Mouse (Mus musculus) brown adipose tissue, adult 24 weeks (tissue): ENCODE results near the gene Zfp36l1. TPM values are rescaled to one million over a fixed set of nuclear protein-coding genes. Genes with fewer than 3 reads are reported as not detected.
"Not testable (repeated sequence)": the region's sequence is repeated elsewhere in the genome, so short reads cannot be mapped to it uniquely, and the experiment has no call there.

Source experiments
- H3K27ac ChIP-seq: fragments of 200-500 bp; replicated peaks from 2 replicates; pipeline ENCODE4 v1.5.1; 2012; ENCODE audit warnings: low read depth, mild to moderate bottlenecking, low read length
- H3K4me1 ChIP-seq: fragments of 200-500 bp; 2 replicates; pipeline ENCODE4 v1.6.1; 2012; ENCODE audit warnings: low read length, mixed read lengths; ENCODE audit not compliant: control insufficient read depth, insufficient read depth, insufficient read length
- H3K4me3 ChIP-seq: fragments of 200-500 bp; 2 replicates; pipeline ENCODE4 v1.5.1; 2012; ENCODE audit warnings: low read depth, mild to moderate bottlenecking, low read length, moderate library complexity; ENCODE audit not compliant: insufficient read depth
- polyA plus RNA-seq: library from polyadenylated mRNA; stranded (reverse); fragments of >200 nt; gene quantifications from 2 replicates; pipeline ENCODE4 v1.2.4, GENCODE M21; 2012; ENCODE audit not compliant: missing spikeins, insufficient read depth, insufficient read length

The Zfp36l1 gene
- polyA plus RNA-seq, 1 experiment, result 67.0 TPM

DNA sequence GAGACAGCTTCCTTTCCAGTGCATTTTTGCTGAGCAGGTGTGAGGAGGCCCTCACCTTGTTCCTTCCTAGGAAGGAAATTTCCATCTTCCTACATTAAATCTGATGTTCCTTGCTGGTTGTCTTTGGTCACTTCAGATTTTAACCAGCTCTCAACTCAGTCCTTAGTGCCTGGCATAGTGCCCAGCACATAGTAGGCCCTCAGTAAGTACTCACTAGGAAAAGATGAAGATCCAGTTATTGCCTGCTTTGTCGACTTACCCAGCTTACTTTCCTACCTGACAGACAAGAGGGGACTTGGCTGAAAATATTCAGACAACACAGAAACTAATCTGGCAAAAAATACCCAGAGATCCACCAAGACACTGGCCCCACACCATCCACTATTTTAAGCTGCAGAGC, 8.6 kb upstream of the Zfp36l1 start:
- peaks cover 6% of the 10 kb centered on the region for H3K4me1 ChIP-seq
- H3K27ac ChIP-seq, result no peak overlapping the region

DNA sequence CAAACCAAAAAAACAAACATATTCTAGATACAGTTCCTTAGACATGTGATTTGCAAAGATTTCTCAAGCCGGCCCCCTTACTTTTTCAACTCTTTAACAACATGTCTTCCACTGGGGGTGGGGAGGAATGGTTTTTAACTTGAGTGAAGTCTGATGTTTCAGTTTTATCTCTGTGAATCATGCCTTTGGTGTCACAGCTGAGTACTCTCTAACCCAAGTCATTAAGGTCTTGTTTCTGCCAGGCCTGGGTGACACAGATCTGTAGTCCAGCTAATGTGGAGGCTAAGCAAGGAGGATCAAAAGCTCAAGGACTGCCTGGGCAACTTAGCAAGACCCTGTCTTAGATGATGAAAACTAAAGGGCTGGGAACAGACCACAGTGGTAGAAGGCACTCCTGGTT, 5.8 kb upstream of the Zfp36l1 start:
- Histone ChIP-seq H3K4me1 (peaks cover 6% of the 10 kb centered on the region), H3K27ac (no peak overlapping the region), H3K4me3 (no peak overlapping the region)

More for the DNA sequence above, 8.6 kb upstream of the Zfp36l1 start:
- no peak overlapping the region for H3K4me3 ChIP-seq

DNA sequence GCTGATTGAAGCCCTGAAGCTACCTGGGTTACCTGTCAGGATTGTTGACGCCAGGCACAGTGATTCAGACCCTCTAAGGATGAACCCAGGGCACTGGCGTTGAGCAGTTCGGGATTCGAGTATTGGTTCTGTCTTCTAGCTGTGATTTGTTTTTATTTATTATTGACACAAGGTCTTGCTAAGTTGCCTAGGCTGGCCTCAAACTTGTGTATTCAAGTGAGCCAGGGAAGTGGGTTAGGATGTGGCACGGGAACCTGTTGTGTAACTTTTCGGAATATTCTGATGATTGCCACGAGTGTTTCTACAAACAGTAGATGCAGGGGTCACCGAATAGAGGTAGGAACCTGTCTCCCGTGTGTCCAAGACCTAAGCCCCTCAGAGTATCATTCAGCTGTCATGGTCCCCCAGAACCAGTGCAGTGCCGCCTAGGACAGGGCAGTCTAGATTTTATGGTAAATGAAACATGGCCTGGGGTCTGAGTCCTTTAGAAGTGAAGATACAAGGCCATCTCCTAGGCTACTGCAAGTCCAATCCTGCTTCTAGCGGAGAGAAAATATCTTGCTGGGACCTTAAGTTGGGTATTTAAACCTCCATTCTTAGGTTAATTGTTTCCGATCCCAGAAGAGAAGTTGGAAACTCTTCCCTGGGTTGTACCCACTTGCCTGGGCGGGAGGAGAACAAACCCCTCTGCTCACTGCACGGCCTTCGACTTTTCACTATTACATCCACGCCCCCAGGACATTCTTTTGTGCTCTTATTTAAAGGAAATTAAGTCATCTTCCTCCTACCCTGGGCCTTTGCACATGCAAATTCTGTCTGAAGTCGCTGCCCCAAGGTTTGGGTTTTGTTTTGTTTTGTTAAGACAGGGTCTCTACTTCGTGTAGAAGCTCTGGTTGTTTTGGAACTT, 3.6 kb upstream of the Zfp36l1 start:
- Histone ChIP-seq H3K27ac (peak overlapping the region; percentile 99), H3K4me1 (0 out of 2 replicates have a peak, but pooled peaks cover 3% of the 10 kb centered on the region), H3K4me3 (peak overlapping the region; percentile 91)

DNA sequence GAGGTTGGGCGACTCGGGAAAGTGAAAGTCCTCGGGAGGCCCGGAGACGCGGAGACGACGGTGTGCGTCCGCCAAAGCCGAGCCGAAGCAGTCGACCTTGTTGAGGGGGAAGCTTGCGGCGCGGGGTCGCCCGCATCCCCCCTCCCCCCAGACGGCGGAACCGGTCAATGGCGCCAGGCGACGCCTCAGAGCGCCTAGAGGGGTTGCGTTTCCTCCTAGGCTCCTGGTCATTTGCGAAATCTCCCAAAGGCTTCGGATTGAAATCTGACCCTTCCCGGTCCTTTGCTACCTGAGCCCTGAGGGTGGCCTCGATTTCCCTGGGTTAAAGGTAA, 3.0 kb upstream of the Zfp36l1 start:
- 0 out of 2 replicates have a peak, but pooled peaks cover 3% of the 10 kb centered on the region for H3K4me1 ChIP-seq
- peak overlapping the region; percentile 91 for H3K4me3 ChIP-seq
- H3K27ac ChIP-seq, result peak overlapping the region; percentile 99

DNA sequence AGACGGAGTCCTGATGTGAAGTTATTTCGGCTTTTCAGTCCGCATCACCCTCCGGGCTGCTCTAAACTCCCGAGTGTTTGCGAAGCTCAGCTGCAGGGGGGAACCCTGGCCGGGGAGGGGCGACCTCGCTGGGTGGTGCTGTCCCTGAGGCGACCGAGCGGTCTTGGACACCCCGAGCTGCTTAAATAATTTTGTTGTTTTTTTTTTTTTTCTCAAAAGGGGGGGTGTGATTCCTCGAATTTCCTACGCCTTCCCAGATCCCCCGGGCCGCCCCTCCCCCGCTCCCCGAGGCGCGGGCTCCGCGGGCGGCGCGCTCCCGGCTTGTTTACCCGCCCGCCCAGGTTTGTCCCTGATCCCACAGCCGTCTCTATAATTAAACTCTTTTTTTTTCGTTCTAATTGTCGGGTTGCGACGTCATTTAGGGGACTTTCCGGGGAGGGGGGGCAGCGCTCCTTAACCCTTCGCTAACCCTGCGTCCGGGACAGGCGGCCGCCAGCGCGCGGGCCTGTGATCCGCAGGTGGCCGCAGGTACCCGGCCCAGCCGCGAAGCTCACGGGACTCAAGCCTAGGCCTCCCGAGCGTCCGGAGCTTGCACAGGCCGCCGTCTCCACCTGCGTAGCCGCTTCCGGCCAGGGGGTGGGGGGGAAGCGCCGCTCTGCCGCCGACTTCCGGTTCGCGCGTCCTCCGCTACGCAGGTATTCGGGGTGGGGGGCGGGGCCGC, 2.5 kb upstream of the Zfp36l1 start:
- Histone ChIP-seq H3K27ac (peak overlapping the region; percentile 99), H3K4me1 (0 out of 2 replicates have a peak, but pooled peaks cover 3% of the 10 kb centered on the region), H3K4me3 (peak overlapping the region; percentile 91)

DNA sequence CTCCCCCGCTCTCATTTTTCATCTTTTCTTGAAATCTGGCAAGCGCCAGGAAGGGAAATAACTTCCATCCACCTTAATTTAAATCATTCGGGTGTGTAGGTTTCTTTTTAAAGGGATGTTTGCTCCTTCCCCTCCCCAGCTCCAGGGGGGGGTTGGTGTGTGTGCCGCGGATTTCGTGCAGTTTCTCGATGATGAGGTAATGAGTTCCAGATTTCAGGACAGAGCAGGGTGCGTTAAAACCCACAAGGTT, 2.0 kb upstream of the Zfp36l1 start:
- Histone ChIP-seq H3K27ac (peak overlapping the region; percentile 99), H3K4me1 (peaks cover 3% of the 10 kb centered on the region; the same call in 1 of the 2 replicates), H3K4me3 (peak overlapping the region; percentile 91)

DNA sequence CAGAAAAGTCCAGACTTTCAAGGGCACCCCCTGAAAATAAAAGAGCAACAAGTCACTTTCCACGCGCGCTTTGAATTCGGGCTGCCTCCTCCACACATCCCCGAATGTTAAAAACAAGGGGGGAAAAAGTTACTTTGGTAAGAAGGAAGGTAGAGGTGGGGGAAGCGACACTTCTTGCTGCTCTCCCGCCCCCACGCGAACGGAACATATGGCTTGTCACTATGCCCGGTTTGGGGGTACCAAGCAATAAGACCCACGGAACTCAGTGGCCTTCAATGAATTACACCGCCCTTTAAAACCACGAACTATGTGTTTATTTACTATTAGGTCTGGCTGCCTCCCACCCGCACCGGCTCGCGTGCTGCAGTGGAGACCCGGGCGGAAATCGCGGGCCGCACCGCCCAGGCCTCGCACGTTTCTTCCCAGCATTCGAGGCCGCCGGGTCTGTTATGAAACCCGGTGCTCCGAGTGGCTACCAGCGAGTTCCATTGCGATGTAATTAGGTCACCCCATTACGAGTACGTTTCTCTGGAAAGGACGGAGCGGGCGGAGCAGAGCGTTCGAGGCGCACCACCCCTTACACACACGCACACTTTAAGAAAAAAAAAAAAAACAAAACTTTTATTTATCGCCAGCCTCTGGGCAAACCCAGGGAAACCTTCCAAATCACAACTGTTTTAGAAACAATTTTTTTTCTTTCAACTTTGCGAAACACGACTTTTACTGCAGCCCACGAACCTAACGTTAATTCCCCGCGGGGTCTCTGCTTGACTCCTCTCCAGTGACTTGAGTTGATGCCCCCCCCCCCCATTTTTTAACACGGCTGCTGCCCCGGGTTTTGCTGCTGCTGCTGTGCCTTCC, 1.4 kb upstream of the Zfp36l1 start:
- peaks cover 3% of the 10 kb centered on the region; the same call in 1 of the 2 replicates for H3K4me1 ChIP-seq
- peak overlapping the region; percentile 99 for H3K27ac ChIP-seq
- H3K4me3 ChIP-seq, result peak overlapping the region; percentile 91

DNA sequence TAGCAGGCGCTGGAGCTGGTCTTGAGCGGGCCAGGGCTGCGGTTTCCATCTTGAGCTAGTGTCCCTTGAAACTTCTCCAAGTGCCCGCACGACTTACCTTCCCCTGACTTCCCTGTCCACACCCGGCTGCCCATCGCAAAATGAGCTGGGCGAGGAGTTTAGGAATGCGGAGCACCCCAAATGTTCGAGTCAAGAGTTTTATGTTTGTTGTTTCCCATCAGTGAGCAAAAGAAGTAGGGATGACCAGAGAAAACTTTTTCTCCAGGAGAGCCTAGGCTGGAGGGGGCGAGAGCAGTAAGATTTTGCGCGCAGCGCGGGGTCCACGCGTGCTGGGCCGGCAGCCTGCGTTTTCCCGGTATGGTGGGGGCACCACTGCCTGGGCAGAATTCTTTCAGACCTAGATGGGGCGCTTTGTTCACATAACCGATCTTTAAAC, 791 bp upstream of the Zfp36l1 start:
- Histone ChIP-seq H3K4me1 (peaks cover 3% of the 10 kb centered on the region; the same call in 1 of the 2 replicates), H3K27ac (peak overlapping the region; percentile 99), H3K4me3 (peak overlapping the region; percentile 91)

DNA sequence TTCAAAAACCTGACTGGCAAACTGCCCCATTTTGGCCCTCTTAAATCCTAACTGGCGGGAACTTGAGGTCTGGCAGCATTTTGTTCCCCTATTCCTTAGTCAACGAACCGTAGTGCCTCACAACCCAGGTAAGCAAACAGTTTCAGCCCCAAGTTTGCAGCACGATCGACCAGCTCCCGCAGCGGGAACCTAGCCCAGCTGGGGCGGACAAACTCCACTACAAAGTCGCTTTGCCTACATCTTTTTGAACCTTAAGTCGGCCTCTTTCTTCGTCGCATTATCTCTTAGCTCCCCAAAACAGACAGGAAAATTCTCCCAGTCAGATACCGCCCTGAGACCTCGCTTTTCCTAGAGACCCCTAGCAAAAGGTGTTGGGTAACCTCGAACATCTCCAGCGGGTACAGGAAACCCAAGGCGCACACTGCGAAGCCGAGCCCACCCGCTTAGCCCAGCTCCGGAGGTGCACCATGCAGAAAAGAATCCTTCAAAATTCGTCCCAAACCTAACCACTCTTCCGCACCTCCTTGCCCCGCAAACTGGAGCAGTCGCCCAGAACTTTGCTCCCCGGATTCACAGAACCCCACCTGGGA, 647 bp downstream of the Zfp36l1 start:
- Histone ChIP-seq H3K4me3 (peak overlapping the region; percentile 95), H3K27ac (peak overlapping the region; percentile 92), H3K4me1 (peaks cover 3% of the 10 kb centered on the region; the same call in 1 of the 2 replicates)

DNA sequence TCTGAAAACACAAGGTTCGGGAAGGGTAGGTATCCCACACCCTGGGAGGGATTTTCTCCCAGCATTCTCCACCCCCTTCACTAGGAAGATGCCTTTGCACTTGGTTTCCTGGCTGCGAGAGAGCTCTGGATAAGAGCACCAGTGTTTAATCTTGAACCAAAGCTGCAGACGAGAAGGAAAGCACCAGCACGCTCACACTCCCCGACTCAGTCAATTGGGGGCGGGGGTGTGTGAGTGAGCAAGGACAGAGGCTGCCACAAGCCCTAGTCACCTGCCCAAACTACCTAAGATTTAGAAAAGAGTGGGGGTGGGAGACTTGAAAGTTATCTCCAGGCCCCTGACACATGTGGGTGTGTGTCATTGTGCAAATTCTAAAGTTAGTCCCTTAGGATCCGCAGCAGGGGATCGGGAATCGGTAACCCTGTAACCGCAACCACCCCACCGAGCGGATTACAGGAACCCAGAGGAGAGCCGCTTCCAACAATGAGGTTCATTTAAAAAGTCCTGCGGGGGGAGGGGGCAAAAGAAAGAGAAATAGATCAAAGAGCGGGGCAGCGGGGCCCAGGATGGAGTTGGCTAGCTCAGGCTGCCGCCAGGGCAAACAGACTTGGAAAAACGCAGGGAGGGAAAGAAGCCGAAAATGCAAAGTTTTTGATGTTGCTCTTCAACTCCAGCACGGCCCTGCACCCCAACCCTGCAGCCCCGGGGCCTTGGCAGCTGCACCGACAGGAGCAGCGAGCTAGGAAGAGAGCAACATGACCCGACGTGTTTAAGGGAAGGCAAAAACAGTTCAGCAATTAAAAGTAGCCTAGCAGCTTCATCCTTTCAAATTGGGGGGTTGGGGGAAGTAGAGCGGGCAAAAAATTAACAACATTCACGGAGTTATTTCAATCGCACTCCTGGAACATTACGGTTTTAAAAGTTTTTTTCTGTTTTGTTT, 1.4 kb downstream of the Zfp36l1 start:
- Histone ChIP-seq H3K27ac (peak overlapping the region; percentile 92), H3K4me1 (peaks cover 3% of the 10 kb centered on the region; the same call in 1 of the 2 replicates), H3K4me3 (peak overlapping the region; percentile 95)

DNA sequence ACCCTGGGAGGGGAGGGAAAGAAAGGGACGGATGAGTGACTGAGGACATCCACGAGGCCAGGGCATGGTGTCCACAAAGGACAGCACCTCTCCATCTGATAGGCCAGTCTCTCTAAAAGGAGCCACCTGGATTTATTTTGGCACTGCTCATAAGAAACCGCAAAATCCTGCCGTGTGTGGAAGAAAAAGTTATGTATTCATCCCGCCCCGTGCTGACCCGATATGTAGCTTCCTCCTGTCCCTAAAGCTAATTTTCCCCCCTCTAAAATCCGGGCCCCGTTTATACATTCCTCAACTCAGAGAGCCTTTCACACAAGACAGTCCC, 2.3 kb downstream of the Zfp36l1 start:
- peaks cover 3% of the 10 kb centered on the region; the same call in 1 of the 2 replicates for H3K4me1 ChIP-seq
- peak overlapping the region; percentile 95 for H3K4me3 ChIP-seq
- H3K27ac ChIP-seq, result peak overlapping the region; percentile 55

DNA sequence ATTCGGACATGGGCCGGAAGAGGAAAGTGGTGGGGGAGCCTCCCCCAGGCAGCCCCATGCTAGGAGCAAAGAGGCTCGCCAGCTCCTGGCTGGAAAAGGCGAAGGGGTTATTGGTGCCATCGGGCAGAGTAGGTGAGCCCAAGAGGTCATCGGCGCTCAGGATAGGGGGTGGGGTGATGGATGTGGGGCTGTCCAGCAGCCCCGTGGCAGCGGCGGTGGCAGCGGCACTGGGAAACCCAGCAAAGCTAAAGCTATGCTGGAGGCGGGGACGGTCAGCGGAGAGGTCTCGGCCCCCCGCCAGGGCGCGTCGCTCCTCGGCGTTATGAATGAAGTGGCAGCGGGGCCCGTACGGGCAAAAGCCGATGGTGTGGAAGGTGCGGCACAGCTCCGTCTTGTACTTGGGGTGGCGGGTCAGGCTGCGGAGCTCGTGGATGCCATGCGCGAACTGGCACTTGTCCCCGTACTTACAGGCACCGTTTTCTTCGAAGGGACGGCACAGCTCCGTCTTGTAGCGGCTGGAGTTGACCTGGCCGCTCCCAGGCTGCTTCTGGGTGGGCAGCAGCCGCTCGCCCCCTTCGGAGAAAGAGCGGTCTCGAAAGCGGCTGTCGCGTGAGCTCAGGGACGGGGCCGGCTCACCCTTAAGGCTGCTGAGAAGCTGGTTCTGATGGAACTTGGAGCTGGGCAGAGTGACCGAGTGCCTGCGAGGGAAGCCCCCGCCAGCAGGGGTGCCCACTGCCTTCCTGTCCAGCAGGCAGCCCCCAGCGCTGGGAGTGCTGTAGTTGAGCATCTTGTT, 2.9 kb downstream of the Zfp36l1 start:
- H3K27ac ChIP-seq, result peak overlapping the region; percentile 55

DNA sequence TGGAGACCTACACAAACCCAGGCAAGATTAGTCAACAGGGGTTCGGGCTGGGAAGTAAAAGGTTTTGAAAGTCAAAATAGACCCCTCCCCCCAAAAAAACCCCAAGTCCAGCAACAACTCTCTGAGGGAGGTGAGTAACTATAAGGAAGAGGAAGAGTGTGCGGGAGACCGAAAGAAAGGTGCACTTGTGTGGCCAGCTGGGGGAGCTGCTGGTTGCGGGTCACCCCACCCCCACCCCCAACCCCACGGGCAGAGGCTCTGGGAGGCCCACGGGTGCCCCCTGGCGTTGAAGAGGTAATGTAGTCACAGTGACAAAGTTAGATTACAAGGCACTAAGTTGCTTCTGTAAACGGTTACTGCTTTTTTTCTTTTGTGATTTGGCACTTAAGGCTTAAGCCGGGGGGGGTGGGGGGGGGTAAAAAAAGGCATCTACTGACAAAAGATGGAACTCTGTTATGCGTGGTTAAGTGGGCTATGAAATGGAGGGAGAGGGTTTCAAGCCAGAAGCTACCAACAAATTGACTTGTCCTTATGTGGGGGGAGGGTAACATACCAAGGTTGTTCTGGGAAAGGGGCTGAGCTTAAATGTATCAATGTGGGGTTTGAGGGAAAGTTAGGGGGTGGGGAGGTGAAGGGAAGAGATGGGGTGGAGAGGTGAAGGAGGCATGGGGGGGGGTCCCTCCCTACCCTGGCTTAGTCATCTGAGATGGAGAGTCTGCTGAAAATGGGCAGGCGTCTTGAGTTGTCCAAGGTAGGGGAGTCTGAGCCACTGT, 3.7 kb downstream of the Zfp36l1 start:
- H3K4me1 ChIP-seq, result not testable (repeated sequence)
- H3K4me3 ChIP-seq, result peak overlapping the region; percentile 95

More for the DNA sequence above, 2.9 kb downstream of the Zfp36l1 start:
- H3K4me1 ChIP-seq, result peaks cover 3% of the 10 kb centered on the region; the same call in 1 of the 2 replicates
- H3K4me3 ChIP-seq, result peak overlapping the region; percentile 95

More for the DNA sequence above, 3.7 kb downstream of the Zfp36l1 start:
- peak overlapping the region; percentile 55 for H3K27ac ChIP-seq
